Mouse (Mus musculus): ENCODE measurements around the gene Prrc2a.

DNA sequence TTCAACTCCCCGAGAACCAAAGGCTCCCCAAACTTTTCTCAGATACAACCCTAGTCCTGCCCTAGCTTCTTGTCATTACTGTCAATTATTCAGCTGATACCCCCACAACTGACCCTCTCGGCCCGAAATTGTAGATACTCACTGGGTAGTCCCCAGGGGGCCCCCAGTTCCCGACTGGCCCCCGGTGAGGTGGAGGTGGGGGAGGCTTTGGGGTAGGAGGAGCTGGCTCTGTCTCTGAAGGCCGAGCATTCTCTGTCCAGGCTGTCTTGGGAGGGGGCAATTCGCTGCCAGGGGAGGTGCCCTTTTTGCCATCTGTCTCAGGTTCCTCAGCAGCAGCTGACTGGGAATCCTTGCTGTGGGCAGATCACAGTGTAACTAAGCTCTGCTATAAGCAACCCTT lies 5.1 kb downstream of the Prrc2a start:
- no peak for TF ChIP-seq POLR2A (IDR thresholded peaks at IDR 0.05; ENCODE audit: borderline replicate concordance, extremely low read depth, insufficient read depth, insufficient read length, poor library complexity, severe bottlenecking)
- no peak for TF ChIP-seq CTCF (IDR thresholded peaks at IDR 0.05; ENCODE audit: borderline replicate concordance, extremely low read depth, insufficient read depth, insufficient read length)
